Mouse (Mus musculus) stomach, postnatal 0 days (tissue): ENCODE measurements around the gene Gp1ba. TPM values are rescaled to one million over a fixed set of nuclear protein-coding genes. Genes with fewer than 3 reads are reported as not detected.

Source experiments
- ATAC-seq: fragments of 200-750 bp; cut with Nextera tagmentation; 2 replicates; pipeline ENCODE4 v1.8.0; 2017; ENCODE audit not compliant: low FRiP score, low TSS enrichment
- DNase-seq: peaks from one replicate; pipeline ENCODE4 v3.0.0-alpha.2; 2016; ENCODE audit warnings: low spot score
- H3K27ac ChIP-seq: fragments of 300-500 bp; sonication (generic); replicated peaks from 2 replicates; pipeline ENCODE4 v1.5.1; 2014; ENCODE audit warnings: mild to moderate bottlenecking, control low read depth
- H3K27me3 ChIP-seq: fragments of 300-500 bp; sonication (generic); 2 replicates; pipeline ENCODE4 v1.6.1; 2014; ENCODE audit warnings: low read length; ENCODE audit not compliant: control insufficient read depth, insufficient read depth
- H3K36me3 ChIP-seq: fragments of 300-500 bp; sonication (generic); 2 replicates; pipeline ENCODE4 v1.6.1; 2014; ENCODE audit warnings: low read length, mixed read lengths; ENCODE audit not compliant: control insufficient read depth, insufficient read depth
- H3K4me1 ChIP-seq: fragments of 300-500 bp; sonication (generic); replicated peaks from 2 replicates; pipeline ENCODE4 v1.6.1; 2014; ENCODE audit warnings: antibody characterized with exemption; ENCODE audit not compliant: control insufficient read depth, insufficient read depth
- H3K4me2 ChIP-seq: fragments of 300-500 bp; sonication (generic); replicated peaks from 2 replicates; pipeline ENCODE4 v1.6.1; 2014; ENCODE audit warnings: low read depth, mild to moderate bottlenecking, control low read depth, moderate library complexity
- H3K4me3 ChIP-seq: fragments of 300-500 bp; sonication (generic); 2 replicates; pipeline ENCODE4 v1.5.1; 2014; ENCODE audit warnings: low read depth, low read length, control low read depth
- H3K9ac ChIP-seq: fragments of 300-500 bp; sonication (generic); 2 replicates; pipeline ENCODE4 v1.6.1; 2014; ENCODE audit warnings: mild to moderate bottlenecking, low read length, control low read depth, mixed read lengths
- H3K9me3 ChIP-seq: fragments of 300-500 bp; sonication (generic); 2 replicates; pipeline ENCODE4 v1.6.1; 2016; ENCODE audit warnings: low read length; ENCODE audit not compliant: control insufficient read depth
- CTCF ChIP-seq: IDR thresholded peaks from 2 replicates; pipeline ENCODE4 v1.5.1; 2016; ENCODE audit warnings: antibody characterized with exemption, low read depth, mild to moderate bottlenecking, moderate library complexity
- EP300 ChIP-seq: optimal IDR thresholded peaks from 2 replicates; pipeline ENCODE3; 2016; ENCODE audit warnings: antibody characterized with exemption
- WGBS: fragments of 180-500 bp; shearing (Covaris S2); extraction: QIAGEN DNeasy Blood & Tissue Kit; methylation state at CpG from one replicate; pipeline ENCODE4 v1.1.7; 2014; 5-methylcytosine and 5-hydroxymethylcytosine counted together
- polyA plus RNA-seq: library from polyadenylated mRNA; unstranded; fragments of >200 nt; fragmentation: Nextera tagmentation; extraction: Ambion mirVana; gene quantifications from 2 replicates; pipeline ENCODE4 v1.2.1, GENCODE M21; 2015

Gp1ba gene
- polyA plus RNA-seq, 1 experiment from 2014 or later, result 0.07 TPM

DNA sequence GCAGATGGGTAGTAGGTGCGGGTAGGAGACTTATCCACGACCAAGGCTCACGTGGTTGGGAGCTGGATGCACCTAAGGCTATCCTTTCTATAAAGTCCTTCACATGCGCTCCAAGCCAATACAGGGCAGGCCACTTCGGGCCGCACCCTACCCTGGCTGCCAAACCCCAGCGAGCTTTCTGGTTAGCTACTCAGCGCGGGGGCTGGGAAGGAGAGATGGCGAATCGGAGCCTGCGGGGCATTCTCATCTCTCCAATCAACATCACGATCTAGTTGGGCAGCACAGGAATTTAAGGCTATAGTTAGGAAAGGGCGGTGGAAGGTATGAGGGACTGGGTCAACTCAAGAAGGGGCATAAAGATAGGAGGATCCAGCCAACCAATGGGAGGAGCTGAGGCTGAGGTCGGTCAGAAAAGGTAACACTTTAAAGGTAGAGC lies 29.4 kb downstream of the Gp1ba start:
- WGBS, result under 1% methylated on average over 15 of the region's 15 CpGs
- H3K36me3 ChIP-seq, result peaks cover 13% of the 10 kb centered on the region
- H3K27ac ChIP-seq, result peak overlapping the region; percentile 79
- peak overlapping the region; percentile 61 for H3K4me2 ChIP-seq
- DNase-seq (peak; percentile 84), ATAC-seq (peak; percentile 63)
- no peaks in the 10 kb centered on the region for H3K27me3 ChIP-seq
- H3K9me3 ChIP-seq, result no peaks in the 10 kb centered on the region
- H3K4me1 ChIP-seq, result 0 out of 2 replicates have a peak, but pooled peaks cover 4% of the 10 kb centered on the region
- H3K9ac ChIP-seq, result peak overlapping the region; percentile 50
- H3K4me3 ChIP-seq, result peak overlapping the region; percentile 65
- TF ChIP-seq EP300 (no peak), CTCF (0 out of 2 replicates have a peak, but pooled peaks have one; percentile 0)

DNA sequence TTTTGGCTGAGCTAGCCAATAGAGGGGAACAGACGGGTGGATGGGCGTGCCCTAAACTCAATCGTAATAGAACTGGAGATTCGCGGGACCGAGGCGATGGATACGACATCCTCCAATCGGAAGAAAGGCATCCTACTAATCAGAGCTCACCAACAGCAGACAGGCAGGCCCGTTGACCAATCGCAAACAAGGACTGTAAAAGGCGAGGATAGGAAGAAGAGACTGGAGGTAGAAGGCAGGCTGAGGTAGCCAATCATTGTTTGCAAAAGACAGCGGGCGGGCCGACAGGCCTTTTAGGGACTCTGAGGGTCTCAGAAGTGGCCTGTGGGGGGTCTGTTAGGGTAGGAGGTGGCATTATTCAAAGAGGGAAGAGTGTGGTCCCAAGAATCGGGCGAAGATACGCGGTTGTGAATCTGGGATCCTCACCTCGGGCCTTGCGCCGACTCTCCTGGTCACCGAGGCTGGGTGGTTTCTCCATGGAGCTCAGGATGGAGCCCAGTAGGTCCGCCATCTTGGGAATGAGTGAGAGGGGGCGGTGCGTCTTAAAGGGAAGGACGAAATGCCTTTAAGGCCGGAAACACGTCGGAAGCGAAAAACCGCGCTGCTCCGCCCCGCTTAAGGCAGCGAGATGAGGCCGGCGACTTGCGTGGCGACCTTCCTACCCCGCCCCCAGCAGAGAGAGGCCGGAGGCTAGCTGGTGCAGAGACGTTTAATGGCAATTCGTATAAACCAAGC lies 30.0 kb downstream of the Gp1ba start, which contains the start of gene Spag7:
Spag7 (minus strand) TSS at position 646 of the 735 bp plus-strand sequence.
- peak within 1 kb of the TSS; percentile 65 for H3K4me3 ChIP-seq
- peak; percentile 77 for TF ChIP-seq EP300
- TF ChIP-seq CTCF, result no peak; the same call in 1 of the 2 replicates
- DNase-seq (peak; percentile 97), ATAC-seq (peak; percentile 96)
- H3K4me2 ChIP-seq, result peak within 1 kb of the TSS; percentile 78
- peak within 1 kb of the TSS; percentile 67 for H3K9ac ChIP-seq
- no peaks in the 10 kb centered on the region for H3K9me3 ChIP-seq
- H3K36me3 ChIP-seq, result peaks cover 9% of the 10 kb centered on the region
- 0 out of 2 replicates have a peak, but pooled peaks cover 4% of the 10 kb centered on the region for H3K4me1 ChIP-seq
- peak within 1 kb of the TSS; percentile 96 for H3K27ac ChIP-seq
- H3K27me3 ChIP-seq, result no peaks in the 10 kb centered on the region
- under 1% methylated on average over 43 of the region's 44 CpGs for WGBS

DNA sequence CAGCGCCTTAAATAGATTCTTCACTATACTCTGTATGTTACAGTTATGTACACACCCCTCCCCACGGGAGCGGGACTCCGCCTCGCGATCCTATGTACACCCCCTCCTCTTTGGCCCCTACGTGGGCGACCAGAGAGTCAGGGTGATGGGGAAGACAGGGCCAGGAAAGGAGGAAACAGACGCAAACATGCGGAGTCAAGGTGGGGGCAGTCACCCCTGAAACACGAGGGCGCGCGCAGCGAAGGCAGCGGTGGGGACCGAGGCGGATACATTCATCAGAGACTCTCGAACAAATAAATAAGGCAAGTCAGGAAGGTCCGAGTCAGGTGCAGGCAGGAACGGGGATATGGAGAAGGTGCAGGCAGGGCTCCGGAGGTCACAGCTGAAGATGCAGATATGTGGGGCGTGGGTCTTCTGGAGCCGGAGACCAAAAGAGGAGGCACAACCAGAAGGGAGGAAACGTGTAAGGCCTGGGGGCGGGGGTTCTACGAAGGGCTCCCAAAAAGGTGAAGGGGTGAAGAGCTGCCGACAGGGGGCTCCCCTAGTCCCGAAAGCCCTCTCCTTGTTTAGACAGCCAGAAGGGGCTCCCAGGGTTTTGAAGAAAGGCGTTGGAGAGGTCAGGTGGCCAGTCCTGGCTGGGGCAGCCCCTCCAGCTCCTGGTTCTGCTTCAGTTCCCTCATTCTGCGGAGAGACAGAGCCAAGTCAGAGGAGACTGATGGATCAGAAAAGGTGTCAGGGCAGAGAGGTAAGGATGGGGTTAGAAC lies 30.8 kb downstream of the Gp1ba start:
- Histone ChIP-seq H3K9me3 (no peaks in the 10 kb centered on the region), H3K4me1 (0 out of 2 replicates have a peak, but pooled peaks cover 4% of the 10 kb centered on the region), H3K27ac (peak overlapping the region; percentile 96), H3K9ac (peak overlapping the region; percentile 67), H3K27me3 (no peaks in the 10 kb centered on the region), H3K36me3 (peaks cover 3% of the 10 kb centered on the region; the same call in 1 of the 2 replicates), H3K4me2 (peak overlapping the region; percentile 78), H3K4me3 (peak overlapping the region; percentile 65)
- no peak for TF ChIP-seq EP300
- peak; percentile 72 for TF ChIP-seq CTCF
- ATAC-seq (peak; percentile 9), DNase-seq (peak; percentile 72)
- WGBS, result under 1% methylated on average over 30 of the region's 31 CpGs

DNA sequence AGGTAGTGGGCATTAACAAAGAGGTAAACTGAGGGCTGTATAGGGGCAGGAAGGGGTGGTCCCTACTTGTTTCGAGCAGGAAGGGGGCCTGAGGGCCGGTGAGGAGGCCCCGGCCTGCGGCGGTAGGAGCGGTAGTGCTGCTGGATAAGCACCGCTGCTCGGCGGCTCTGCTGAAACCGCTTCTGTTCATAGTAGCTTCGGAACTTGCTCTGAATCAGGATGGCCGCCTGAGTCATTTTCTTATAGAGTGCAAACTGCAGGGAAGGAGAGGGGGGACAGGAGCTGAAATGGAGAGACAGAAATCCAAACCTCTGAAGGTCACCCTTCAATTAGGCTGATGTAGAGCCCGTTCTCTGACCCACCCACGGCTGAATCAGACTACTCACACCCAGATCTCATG lies 31.6 kb downstream of the Gp1ba start:
- no peak for DNase-seq
- peak overlapping the region; percentile 78 for H3K4me2 ChIP-seq
- TF ChIP-seq EP300 (no peak), CTCF (no peak)
- H3K27ac ChIP-seq, result peak overlapping the region; percentile 96
- 0 out of 2 replicates have a peak, but pooled peaks cover 4% of the 10 kb centered on the region for H3K4me1 ChIP-seq
- peak overlapping the region; percentile 67 for H3K9ac ChIP-seq
- no peaks in the 10 kb centered on the region for H3K9me3 ChIP-seq
- no peaks in the 10 kb centered on the region for H3K27me3 ChIP-seq
- no peak for ATAC-seq
- whole genome bisulfite sequencing, result 41% methylated on average over 14 of the region's 14 CpGs
- peaks cover 3% of the 10 kb centered on the region; the same call in 1 of the 2 replicates for H3K36me3 ChIP-seq
- H3K4me3 ChIP-seq, result peak overlapping the region; percentile 65

DNA sequence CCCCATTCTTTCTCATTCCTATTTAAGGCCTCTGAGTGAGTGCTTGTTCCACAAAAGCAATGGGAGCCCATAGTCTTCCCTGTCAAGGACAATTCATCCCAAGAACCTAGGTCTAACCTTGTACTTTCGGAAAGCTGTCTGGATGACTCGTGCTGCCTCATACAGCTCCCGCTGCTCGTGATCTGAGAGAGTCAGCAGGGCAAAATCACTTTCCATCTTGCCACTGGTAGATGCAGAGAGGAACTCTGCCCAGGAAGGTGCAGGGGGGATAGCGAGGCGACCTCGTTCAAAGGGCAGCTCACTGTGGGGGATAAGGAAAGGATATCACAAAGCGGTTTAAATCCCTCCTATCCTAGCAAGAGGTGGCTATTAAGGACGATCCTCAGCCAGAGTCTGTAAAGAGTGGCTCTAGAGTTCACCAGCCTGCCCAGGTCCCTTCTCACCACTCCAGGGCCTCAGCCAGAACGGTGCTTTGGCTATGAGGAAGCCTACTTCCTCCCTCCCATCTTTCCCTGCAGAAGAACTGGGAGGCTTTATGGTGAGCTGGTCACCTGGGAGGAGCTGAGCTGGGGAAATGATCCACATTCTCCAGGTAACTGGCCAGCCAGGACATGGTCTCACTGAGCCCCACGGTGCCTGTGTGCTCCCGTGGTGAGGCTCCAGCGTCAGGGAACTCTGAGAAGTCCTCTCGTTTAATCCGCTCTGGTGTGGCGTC lies 32.6 kb downstream of the Gp1ba start:
- Histone ChIP-seq H3K4me1 (0 out of 2 replicates have a peak, but pooled peaks cover 4% of the 10 kb centered on the region), H3K27ac (no peak overlapping the region), H3K9ac (no peak overlapping the region), H3K4me2 (no peak overlapping the region), H3K27me3 (no peaks in the 10 kb centered on the region), H3K9me3 (no peaks in the 10 kb centered on the region), H3K4me3 (no peak overlapping the region), H3K36me3 (peaks cover 3% of the 10 kb centered on the region; the same call in 1 of the 2 replicates)
- WGBS, result 82% methylated on average over 16 of the region's 16 CpGs
- TF ChIP-seq CTCF, result no peak
- no peak for ATAC-seq
- DNase-seq, result no peak
